Mouse (Mus musculus): Measurements from ENCODE around the gene Cenpl. TPM values are rescaled to one million over a fixed set of nuclear protein-coding genes. Genes with fewer than 3 reads are reported as not detected.

Gene Cenpl
- polyA plus RNA-seq, 1 experiment, result 4.5 TPM

- Histone ChIP-seq H3K4me3 (no peak overlapping the region), H3K36me3 (ENCODE audit: control insufficient read depth, insufficient read depth) (peaks cover 24% of the 10 kb centered on the region)
- TF ChIP-seq MYOD1 (IDR thresholded peaks at IDR 0.05; ENCODE audit: control insufficient read depth in 1 of 3, insufficient read length in 2 of 3, low read depth in 2 of 3), result no peak
- no peak for TF ChIP-seq MAX (IDR thresholded peaks at IDR 0.05; ENCODE audit: low read depth)
- TF ChIP-seq TCF12 (IDR thresholded peaks at IDR 0.05; ENCODE audit: insufficient read depth, poor library complexity, severe bottlenecking), result no peak
- no peak for TF ChIP-seq POLR2A (IDR thresholded peaks at IDR 0.05; ENCODE audit: insufficient read length, low read depth)
- TF ChIP-seq MYOG (IDR thresholded peaks at IDR 0.05; ENCODE audit: control insufficient read depth in 1 of 3, insufficient read depth in 1 of 3, insufficient read length in 2 of 3, low read depth in 2 of 3), result no peak
- no peak for TF ChIP-seq REST (IDR thresholded peaks at IDR 0.05; ENCODE audit: insufficient read depth, insufficient read length)
- TF ChIP-seq SRF (IDR thresholded peaks at IDR 0.05; ENCODE audit: control insufficient read depth, insufficient read length, low read depth), result no peak
- TF ChIP-seq TCF3 (IDR thresholded peaks at IDR 0.05; ENCODE audit: insufficient read length, low read depth), result no peak
- no peak for TF ChIP-seq E2F4 (IDR thresholded peaks at IDR 0.05; ENCODE audit: insufficient read depth)
- TF ChIP-seq USF1 (IDR thresholded peaks at IDR 0.05; ENCODE audit: low read depth), result no peak
- TF ChIP-seq POLR2AphosphoS2 (IDR thresholded peaks at IDR 0.05; ENCODE audit: insufficient read length, low read depth), result no peak
- TF ChIP-seq CEBPB (IDR thresholded peaks at IDR 0.05; ENCODE audit: insufficient read depth, poor library complexity, severe bottlenecking), result no peak
Measured at GRCm38 (mm10) chr1:161031881-161032280, 38.6 kb upstream of the Cenpl start.

DNA sequence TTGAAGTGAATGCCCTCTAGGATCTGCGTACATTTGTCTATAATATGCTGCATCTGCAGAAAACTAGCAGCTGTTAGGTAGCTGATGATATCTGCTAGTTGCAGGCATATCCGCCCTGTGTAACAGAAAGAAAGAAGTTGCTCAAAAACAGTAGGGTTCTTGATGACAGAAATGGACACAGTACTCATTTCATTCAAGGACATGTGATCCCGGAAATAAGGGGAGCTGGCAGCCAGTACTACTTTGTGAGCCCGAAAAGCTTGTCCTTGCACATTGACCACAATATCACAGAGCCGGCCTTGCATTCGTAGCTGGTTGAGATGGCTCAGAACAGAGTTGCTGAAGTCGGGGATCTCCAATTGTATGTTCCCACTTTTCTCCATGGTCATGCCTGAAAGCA lies 38.2 kb upstream of the Cenpl start:
- Histone ChIP-seq H3K36me3 (ENCODE audit: control insufficient read depth, insufficient read depth) (peaks cover 29% of the 10 kb centered on the region), H3K4me3 (no peak overlapping the region), H3ac (ENCODE audit: control insufficient read depth, insufficient read length) (no peak overlapping the region), H3K79me2 (ENCODE audit: control insufficient read depth, insufficient read depth) (peaks cover 22% of the 10 kb centered on the region), H3K4me2 (ENCODE audit: low read depth) (no peak overlapping the region), H3K27me3 (ENCODE audit: control insufficient read depth, insufficient read depth, insufficient read length) (no peaks in the 10 kb centered on the region)
- no peak for TF ChIP-seq MAX (IDR thresholded peaks at IDR 0.05; ENCODE audit: low read depth)
- no peak for TF ChIP-seq POLR2AphosphoS2 (IDR thresholded peaks at IDR 0.05; ENCODE audit: insufficient read length, low read depth)
- TF ChIP-seq REST (IDR thresholded peaks at IDR 0.05; ENCODE audit: insufficient read depth, insufficient read length), result no peak
- TF ChIP-seq E2F4 (IDR thresholded peaks at IDR 0.05; ENCODE audit: insufficient read depth), result no peak
- TF ChIP-seq MYOD1 (IDR thresholded peaks at IDR 0.05; ENCODE audit: control insufficient read depth in 1 of 3, insufficient read length in 2 of 3, low read depth in 2 of 3), result no peak
- no peak for TF ChIP-seq TCF12 (IDR thresholded peaks at IDR 0.05; ENCODE audit: insufficient read depth, poor library complexity, severe bottlenecking)
- no peak for TF ChIP-seq SRF (IDR thresholded peaks at IDR 0.05; ENCODE audit: control insufficient read depth, insufficient read length, low read depth)
- TF ChIP-seq MYOG (IDR thresholded peaks at IDR 0.05; ENCODE audit: control insufficient read depth in 1 of 3, insufficient read depth in 1 of 3, insufficient read length in 2 of 3, low read depth in 2 of 3), result no peak
- TF ChIP-seq POLR2A (IDR thresholded peaks at IDR 0.05; ENCODE audit: insufficient read length, low read depth), result no peak
- no peak for TF ChIP-seq TCF3 (IDR thresholded peaks at IDR 0.05; ENCODE audit: insufficient read length, low read depth)
- no peak for TF ChIP-seq CEBPB (IDR thresholded peaks at IDR 0.05; ENCODE audit: insufficient read depth, poor library complexity, severe bottlenecking)
- TF ChIP-seq USF1 (IDR thresholded peaks at IDR 0.05; ENCODE audit: low read depth), result no peak

More at GRCm38 (mm10) chr1:161031881-161032280, 38.6 kb upstream of the Cenpl start:
- H3K4me2 ChIP-seq (ENCODE audit: low read depth), result no peak overlapping the region
- H3ac ChIP-seq (ENCODE audit: control insufficient read depth, insufficient read length), result no peak overlapping the region
- H3K79me2 ChIP-seq (ENCODE audit: control insufficient read depth, insufficient read depth), result peaks cover 18% of the 10 kb centered on the region
- H3K27me3 ChIP-seq (ENCODE audit: control insufficient read depth, insufficient read depth, insufficient read length), result no peaks in the 10 kb centered on the region

DNA sequence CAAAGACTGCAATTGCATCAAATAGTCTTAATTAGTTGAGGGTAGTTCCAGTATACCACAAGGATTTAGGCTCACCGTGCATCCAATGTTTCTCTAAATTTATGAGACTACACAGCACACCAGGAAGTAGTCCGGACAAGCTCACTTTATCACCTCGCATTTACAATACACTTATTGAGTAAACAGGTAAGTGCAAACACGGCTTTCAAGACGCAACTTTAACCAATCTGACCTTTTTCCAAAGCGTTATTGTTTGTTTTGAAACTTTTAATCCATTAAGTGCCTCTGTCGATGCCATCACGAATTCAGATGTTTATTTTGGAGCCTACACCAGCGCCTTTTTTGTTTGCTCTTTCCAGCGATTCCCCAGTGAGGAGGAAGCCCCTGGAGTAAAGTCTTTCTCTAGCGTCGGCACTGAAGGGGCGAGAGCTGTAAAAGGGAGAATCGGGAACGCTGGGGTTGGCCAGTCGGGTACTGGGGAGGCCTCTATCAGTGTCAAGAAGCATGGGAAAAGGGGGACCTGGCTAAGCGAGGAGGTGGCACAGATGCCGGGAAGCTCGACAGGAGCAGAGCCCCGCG lies 36.6 kb upstream of the Cenpl start:
- Histone ChIP-seq H3K27me3 (ENCODE audit: control insufficient read depth, insufficient read depth, insufficient read length) (no peaks in the 10 kb centered on the region), H3K4me2 (ENCODE audit: low read depth) (peak overlapping the region; percentile 93), H3K79me2 (ENCODE audit: control insufficient read depth, insufficient read depth) (peaks cover 22% of the 10 kb centered on the region), H3K4me3 (peak overlapping the region; percentile 86), H3ac (ENCODE audit: control insufficient read depth, insufficient read length) (peak overlapping the region; percentile 74), H3K36me3 (ENCODE audit: control insufficient read depth, insufficient read depth) (peaks cover 40% of the 10 kb centered on the region)
- TF ChIP-seq MYOG (IDR thresholded peaks at IDR 0.05; ENCODE audit: control insufficient read depth in 1 of 3, insufficient read depth in 1 of 3, insufficient read length in 2 of 3, low read depth in 2 of 3) (no peak), TCF12 (IDR thresholded peaks at IDR 0.05; ENCODE audit: insufficient read depth, poor library complexity, severe bottlenecking) (no peak), USF1 (IDR thresholded peaks at IDR 0.05; ENCODE audit: low read depth) (no peak)

DNA sequence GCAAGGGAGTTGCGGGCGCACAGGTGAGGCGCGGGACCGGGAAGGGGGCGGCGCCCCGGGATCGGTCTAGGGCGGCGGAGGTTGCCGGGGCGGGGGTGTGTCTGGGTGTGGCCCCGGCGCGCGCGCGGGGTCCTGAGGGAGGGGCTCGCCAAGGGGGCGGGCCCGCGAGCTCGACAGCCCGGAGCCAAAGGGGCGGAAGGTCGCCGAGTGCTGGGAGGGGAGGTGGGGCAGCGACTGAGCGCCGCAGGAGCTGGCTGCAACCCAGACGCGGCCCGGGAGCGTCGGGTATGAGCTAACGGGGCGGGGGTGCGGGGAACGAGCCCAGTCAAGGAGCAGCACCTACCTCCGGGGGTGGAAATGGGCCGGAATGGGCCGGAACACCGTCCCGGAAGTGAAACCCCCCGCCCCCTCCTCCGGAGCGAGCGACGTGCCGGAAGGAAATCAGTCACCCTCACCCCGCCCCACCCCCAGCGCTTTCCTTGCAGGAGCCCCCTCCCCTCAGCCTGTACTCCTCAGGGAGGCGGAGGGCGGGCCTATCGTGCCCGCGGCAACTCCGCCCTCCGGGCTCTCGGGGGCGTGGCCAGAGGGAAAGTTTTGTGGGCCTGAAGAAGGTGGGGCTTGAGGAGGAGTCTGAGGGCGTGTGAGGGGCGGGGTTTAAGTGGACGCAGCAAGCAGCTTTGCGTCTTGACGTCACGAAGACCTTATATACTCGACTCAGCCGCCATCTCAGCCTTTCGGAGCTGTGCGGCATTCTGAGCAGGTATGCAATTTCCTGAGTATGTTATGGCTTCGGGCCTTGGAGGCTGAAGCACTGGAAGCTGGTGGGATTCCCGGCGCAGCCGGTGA lies 35.9 kb upstream of the Cenpl start, which contains the start of gene Zbtb37:
Gene Zbtb37, minus strand, starts transcription at position 415 of the 846 bp plus-strand sequence.
- H3K27me3 ChIP-seq (ENCODE audit: control insufficient read depth, insufficient read depth, insufficient read length), result no peaks in the 10 kb centered on the region
- H3K36me3 ChIP-seq (ENCODE audit: control insufficient read depth, insufficient read depth), result peaks cover 34% of the 10 kb centered on the region
- peaks cover 22% of the 10 kb centered on the region for H3K79me2 ChIP-seq (ENCODE audit: control insufficient read depth, insufficient read depth)
- peak within 1 kb of the TSS; percentile 93 for H3K4me2 ChIP-seq (ENCODE audit: low read depth)
- H3ac ChIP-seq (ENCODE audit: control insufficient read depth, insufficient read length), result peak within 1 kb of the TSS; percentile 74
- TF ChIP-seq USF1 (IDR thresholded peaks at IDR 0.05; ENCODE audit: low read depth), result no peak
- peak; percentile 97 for TF ChIP-seq POLR2AphosphoS2 (IDR thresholded peaks at IDR 0.05; ENCODE audit: insufficient read length, low read depth)
- no peak for TF ChIP-seq MYOD1 (IDR thresholded peaks at IDR 0.05; ENCODE audit: control insufficient read depth in 1 of 3, insufficient read length in 2 of 3, low read depth in 2 of 3)
- TF ChIP-seq TCF3 (IDR thresholded peaks at IDR 0.05; ENCODE audit: insufficient read length, low read depth), result no peak
- TF ChIP-seq MAX (IDR thresholded peaks at IDR 0.05; ENCODE audit: low read depth), result no peak
- TF ChIP-seq CEBPB (IDR thresholded peaks at IDR 0.05; ENCODE audit: insufficient read depth, poor library complexity, severe bottlenecking), result no peak
- TF ChIP-seq TCF12 (IDR thresholded peaks at IDR 0.05; ENCODE audit: insufficient read depth, poor library complexity, severe bottlenecking), result no peak
- TF ChIP-seq E2F4 (IDR thresholded peaks at IDR 0.05; ENCODE audit: insufficient read depth), result no peak
- no peak for TF ChIP-seq MYOG (IDR thresholded peaks at IDR 0.05; ENCODE audit: control insufficient read depth in 1 of 3, insufficient read depth in 1 of 3, insufficient read length in 2 of 3, low read depth in 2 of 3)
- TF ChIP-seq SRF (IDR thresholded peaks at IDR 0.05; ENCODE audit: control insufficient read depth, insufficient read length, low read depth), result peak; percentile 19
- no peak for TF ChIP-seq REST (IDR thresholded peaks at IDR 0.05; ENCODE audit: insufficient read depth, insufficient read length)
- TF ChIP-seq POLR2A (IDR thresholded peaks at IDR 0.05; ENCODE audit: insufficient read length, low read depth), result peak; percentile 98
- peak within 1 kb of the TSS; percentile 86 for H3K4me3 ChIP-seq
